Mouse (Mus musculus): ENCODE measurements around the gene Slc25a3. TPM values are rescaled to one million over a fixed set of nuclear protein-coding genes. Genes with fewer than 3 reads are reported as not detected.

The Slc25a3 gene
- total and polyA plus RNA-seq, 3 experiments = 428 to 792 (median 509) TPM

DNA sequence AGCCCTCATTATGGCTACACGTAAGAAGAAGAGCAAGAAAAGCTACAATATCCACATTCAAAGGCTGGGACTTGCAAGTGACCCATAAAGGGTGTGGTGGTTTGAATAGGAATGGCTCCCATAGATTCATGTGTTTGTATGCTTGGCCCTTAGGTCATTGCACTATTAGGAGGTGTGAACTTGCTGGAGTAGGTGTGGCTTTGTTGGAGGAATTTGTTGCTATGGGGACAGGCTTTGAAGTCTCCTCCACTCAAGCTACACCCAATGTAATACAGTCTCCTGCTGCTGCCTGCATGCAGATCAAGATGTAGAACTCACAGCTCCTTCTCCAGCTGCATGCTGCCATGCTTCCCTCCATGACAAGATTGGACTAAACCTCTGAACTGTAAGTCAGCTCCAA, 7.7 kb upstream of the Slc25a3 start:
- no peak overlapping the region for H3K27ac ChIP-seq (ENCODE audit: insufficient read depth, low read depth)
- no peaks in the 10 kb centered on the region for H3K79me2 ChIP-seq (replicated peaks; ENCODE audit: control insufficient read depth, extremely low read depth, insufficient read depth, poor library complexity, severe bottlenecking)
- in situ Hi-C loops (cut with MboI; ENCODE audit: low pct_ligation_motif_present, low pct_unique_long_range_greater_than_20kb, low sequenced_read_pairs) = no loop called here
- H3K9me3 ChIP-seq (replicated peaks; ENCODE audit: low read length) = no peaks in the 10 kb centered on the region
- peaks cover 0 to 2% of the 10 kb centered on the region in 2 experiments for H3K36me3 ChIP-seq (replicated peaks in 1 of 2; ENCODE audit: control insufficient read depth in 1 of 2, insufficient read depth in 1 of 2, low read length in 1 of 2)
- H3K4me1 ChIP-seq (ENCODE audit: control insufficient read depth in 1 of 2, insufficient read depth in 2 of 2) = peaks cover 0 to 5% of the 10 kb centered on the region in 2 experiments; a peak in 1 of 4 replicates
- dilution Hi-C loops (cut with MboI; ENCODE audit: extremely low pct_ligation_motif_present, extremely low pct_unique_long_range_greater_than_20kb, low sequenced_read_pairs) = no loop called here
- H3K4me3 ChIP-seq (replicated peaks in 1 of 3; ENCODE audit: low read depth in 2 of 3, low read length in 2 of 3, poor library complexity in 1 of 3) = no peak overlapping the region
- no peaks in the 10 kb centered on the region for H3K27me3 ChIP-seq (replicated peaks)
- no peak for DNase-seq (ENCODE audit: extremely low read depth)
- TF ChIP-seq EP300 (IDR thresholded peaks at IDR 0.05; ENCODE audit: low read length) (no peak), CHD1 (IDR thresholded peaks at IDR 0.05; ENCODE audit: low read depth, low read length) (no peak), CTCF (conservative IDR thresholded peaks at IDR 0.05 in 1 of 2, IDR thresholded peaks at IDR 0.05 in 1 of 2; ENCODE audit: low read depth in 2 of 2, low read length in 2 of 2) (no peak), POLR2A (IDR thresholded peaks at IDR 0.05; ENCODE audit: low read depth, low read length) (no peak), ETS1 (conservative IDR thresholded peaks at IDR 0.05; ENCODE audit: low read depth, low read length) (no peak), NRF1 (IDR thresholded peaks at IDR 0.05; ENCODE audit: low read depth, low read length) (no peak), MAFK (IDR thresholded peaks at IDR 0.05; ENCODE audit: insufficient replicate concordance, low read length) (no peak), MXI1 (IDR thresholded peaks at IDR 0.05; ENCODE audit: low read depth, low read length) (no peak), UBTF (IDR thresholded peaks at IDR 0.05; ENCODE audit: low read depth, low read length) (no peak), MAZ (IDR thresholded peaks at IDR 0.05; ENCODE audit: low read depth, low read length) (no peak), GABPA (IDR thresholded peaks at IDR 0.05; ENCODE audit: insufficient replicate concordance, low read depth, low read length) (no peak), ZKSCAN1 (IDR thresholded peaks at IDR 0.05; ENCODE audit: borderline replicate concordance, low read depth, low read length) (no peak), RCOR1 (conservative IDR thresholded peaks at IDR 0.05; ENCODE audit: low read depth, low read length) (no peak), USF2 (conservative IDR thresholded peaks at IDR 0.05; ENCODE audit: low read depth, low read length) (no peak), HCFC1 (IDR thresholded peaks at IDR 0.05; ENCODE audit: low read depth, low read length) (no peak), JUN (IDR thresholded peaks at IDR 0.05; ENCODE audit: insufficient read depth, low read depth, low read length) (no peak), TCF12 (IDR thresholded peaks at IDR 0.05; ENCODE audit: low read depth, low read length) (no peak), ZNF384 (IDR thresholded peaks at IDR 0.05; ENCODE audit: low read depth, low read length) (no peak), SMC3 (IDR thresholded peaks at IDR 0.05; ENCODE audit: low read depth, low read length) (no peak)
- H3K4me2 ChIP-seq (ENCODE audit: insufficient read depth, low read depth, poor library complexity, severe bottlenecking) = no peak overlapping the region
- H3K9ac ChIP-seq (ENCODE audit: insufficient read depth, low read depth) = no peak overlapping the region

DNA sequence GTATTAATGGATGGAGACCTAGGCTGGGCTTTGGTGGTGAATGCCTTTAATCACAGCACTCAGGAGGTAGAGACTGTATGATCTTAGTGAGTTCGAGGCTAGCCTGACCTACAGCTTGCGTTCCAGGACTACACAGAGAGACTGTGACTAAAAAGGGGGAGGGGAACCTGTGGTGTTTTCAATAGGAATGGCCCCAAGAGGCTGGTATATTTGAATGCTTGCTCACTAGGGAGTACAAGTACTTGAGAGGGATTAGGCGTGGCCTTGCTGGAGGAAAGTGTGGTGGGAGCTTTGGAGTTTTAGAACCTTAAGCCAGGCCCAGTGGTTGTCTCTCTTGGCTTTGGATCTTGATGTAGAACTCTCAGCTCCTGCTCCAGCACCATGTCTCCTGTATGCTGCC, 6.9 kb upstream of the Slc25a3 start:
- no peak overlapping the region for H3K9ac ChIP-seq (ENCODE audit: insufficient read depth, low read depth)
- no peak overlapping the region for H3K4me3 ChIP-seq (replicated peaks in 1 of 3; ENCODE audit: low read depth in 2 of 3, low read length in 2 of 3, poor library complexity in 1 of 3)
- no peak overlapping the region for H3K27ac ChIP-seq (ENCODE audit: insufficient read depth, low read depth)
- H3K4me2 ChIP-seq (ENCODE audit: insufficient read depth, low read depth, poor library complexity, severe bottlenecking) = no peak overlapping the region
- peaks cover 0 to 5% of the 10 kb centered on the region in 2 experiments; a peak in 1 of 4 replicates for H3K4me1 ChIP-seq (ENCODE audit: control insufficient read depth in 1 of 2, insufficient read depth in 2 of 2)
- no peaks in the 10 kb centered on the region for H3K79me2 ChIP-seq (replicated peaks; ENCODE audit: control insufficient read depth, extremely low read depth, insufficient read depth, poor library complexity, severe bottlenecking)
- dilution Hi-C loops (cut with MboI; ENCODE audit: extremely low pct_ligation_motif_present, extremely low pct_unique_long_range_greater_than_20kb, low sequenced_read_pairs) (no loop called here), in situ Hi-C loops (cut with MboI; ENCODE audit: low pct_ligation_motif_present, low pct_unique_long_range_greater_than_20kb, low sequenced_read_pairs) (no loop called here)
- TF ChIP-seq KAT2A (IDR thresholded peaks at IDR 0.05; ENCODE audit: insufficient replicate concordance, low read length) (no peak), ELF1 (IDR thresholded peaks at IDR 0.05; ENCODE audit: low read depth, low read length) (no peak)
- H3K27me3 ChIP-seq (replicated peaks) = no peaks in the 10 kb centered on the region
- DNase-seq (ENCODE audit: extremely low read depth) = no peak
- H3K9me3 ChIP-seq (replicated peaks; ENCODE audit: low read length) = no peaks in the 10 kb centered on the region
- peaks cover 0 to 2% of the 10 kb centered on the region in 2 experiments for H3K36me3 ChIP-seq (replicated peaks in 1 of 2; ENCODE audit: control insufficient read depth in 1 of 2, insufficient read depth in 1 of 2, low read length in 1 of 2)
